Mouse (Mus musculus): ENCODE measurements around the gene Mrpl51. TPM values are rescaled to one million over a fixed set of nuclear protein-coding genes. Genes with fewer than 3 reads are reported as not detected.
A peak's percentile ranks its signal among the peaks of the same experiment; 100 is the strongest.

Gene Mrpl51
- polyA plus RNA-seq, 1 experiment from 2014 or later = 202 TPM

DNA sequence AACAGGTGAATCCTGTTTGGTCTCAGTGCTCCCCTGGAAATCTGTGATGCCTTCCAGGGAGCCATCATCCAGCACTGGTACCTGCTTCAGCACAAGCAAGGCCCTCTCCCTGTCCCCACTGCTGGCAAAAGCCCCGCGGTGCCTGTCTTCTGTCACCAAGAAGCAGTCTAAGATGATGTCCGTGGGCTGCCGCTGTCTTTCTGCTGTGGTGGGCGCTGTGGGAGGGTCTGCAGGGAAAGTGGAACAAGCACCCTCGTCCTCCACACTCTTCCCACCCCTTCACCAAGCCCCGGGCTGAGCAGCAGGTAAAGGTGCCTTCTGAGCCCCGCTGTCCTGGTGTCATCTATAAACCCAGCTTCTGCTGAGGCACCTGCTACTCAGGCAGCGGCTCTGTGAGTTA is 39.0 kb downstream of the Mrpl51 start:
- Histone ChIP-seq H3K4me3 (ENCODE audit: low read depth, low read length) (no peak overlapping the region), H3K9me3 (ENCODE audit: control insufficient read depth, low read depth, low read length) (no peaks in the 10 kb centered on the region), H3K36me3 (ENCODE audit: control insufficient read depth, insufficient read depth, low read length) (no peaks in the 10 kb centered on the region), H3K4me1 (ENCODE audit: control insufficient read depth, insufficient read depth, low read length) (0 out of 2 replicates have a peak, but pooled peaks cover 5% of the 10 kb centered on the region), H3K9ac (replicated peaks; ENCODE audit: low read depth, low read length) (no peak overlapping the region), H3K4me2 (replicated peaks; ENCODE audit: low read depth, low read length) (peak overlapping the region; percentile 97), H3K27ac (ENCODE audit: low read length) (no peak overlapping the region), H3K27me3 (ENCODE audit: control insufficient read depth, insufficient read depth, low read length) (no peaks in the 10 kb centered on the region)
- no peak for ATAC-seq (ENCODE audit: insufficient number of reproducible peaks, insufficient read depth, low FRiP score, low read depth)
- WGBS = 60% methylated on average over 9 of the region's 9 CpGs

DNA sequence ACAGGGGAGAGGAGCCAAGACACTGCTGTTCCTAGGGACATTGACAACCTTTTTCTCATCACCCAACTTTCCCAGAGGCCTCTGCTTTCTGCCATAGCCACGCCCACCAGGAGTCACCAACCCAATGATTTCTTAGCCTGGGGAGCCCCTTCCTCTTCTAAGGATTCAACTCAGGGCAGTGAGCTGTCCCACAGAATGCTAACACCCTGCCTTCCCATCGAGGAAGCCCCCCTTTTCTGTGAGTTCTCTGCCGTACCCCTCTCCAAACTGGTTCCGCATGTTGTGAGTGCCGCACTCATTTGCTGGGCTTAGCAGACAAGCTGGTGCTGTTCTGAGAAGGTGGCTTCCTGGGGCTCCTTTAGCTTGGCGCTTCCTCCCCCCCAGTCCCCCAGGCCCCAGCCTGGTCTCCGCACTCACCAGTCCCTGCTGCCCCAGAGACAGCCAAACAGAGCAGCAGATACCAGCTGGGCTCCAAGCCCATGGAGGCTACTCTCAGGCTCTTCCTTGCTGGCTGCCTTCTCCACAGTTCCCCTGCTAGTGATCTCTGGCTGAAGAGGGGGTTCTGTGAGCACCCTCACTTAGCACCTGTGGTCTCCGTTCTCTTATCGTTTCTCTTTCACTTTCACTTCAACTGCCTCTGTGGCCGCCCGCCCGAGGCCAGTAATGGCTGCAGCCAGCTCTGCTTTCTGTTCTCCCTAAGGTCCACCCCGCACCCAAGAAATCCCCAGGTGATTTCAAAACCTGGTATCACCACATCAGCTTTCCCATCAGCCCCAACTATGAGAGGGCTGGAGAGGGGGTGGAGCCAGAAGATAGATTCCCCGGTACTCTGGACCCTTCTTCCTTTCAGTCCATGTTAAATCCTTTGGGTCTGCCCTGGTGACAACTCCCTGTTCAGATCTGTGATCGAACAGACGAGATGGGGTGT is 39.8 kb downstream of the Mrpl51 start, which contains the start of gene Tapbpl:
Gene Tapbpl (minus strand): TSS at position 744 of the 928 bp plus-strand sequence.
- Histone ChIP-seq H3K4me2 (replicated peaks; ENCODE audit: low read depth, low read length) (peak within 1 kb of the TSS; percentile 97), H3K4me3 (ENCODE audit: low read depth, low read length) (peak within 1 kb of the TSS; percentile 47), H3K27ac (ENCODE audit: low read length) (peak within 1 kb of the TSS; percentile 81), H3K9ac (replicated peaks; ENCODE audit: low read depth, low read length) (peak within 1 kb of the TSS; percentile 82), H3K27me3 (ENCODE audit: control insufficient read depth, insufficient read depth, low read length) (no peaks in the 10 kb centered on the region), H3K4me1 (ENCODE audit: control insufficient read depth, insufficient read depth, low read length) (0 out of 2 replicates have a peak, but pooled peaks cover 5% of the 10 kb centered on the region), H3K9me3 (ENCODE audit: control insufficient read depth, low read depth, low read length) (no peaks in the 10 kb centered on the region), H3K36me3 (ENCODE audit: control insufficient read depth, insufficient read depth, low read length) (no peaks in the 10 kb centered on the region)
- 1% methylated on average over 16 of the region's 16 CpGs for WGBS
- ATAC-seq (ENCODE audit: insufficient number of reproducible peaks, insufficient read depth, low FRiP score, low read depth) = peak; percentile 50

- 49% methylated on average over 4 of the region's 4 CpGs for WGBS
- Histone ChIP-seq H3K4me2 (replicated peaks; ENCODE audit: low read depth, low read length) (peak overlapping the region; percentile 97), H3K36me3 (ENCODE audit: control insufficient read depth, insufficient read depth, low read length) (no peaks in the 10 kb centered on the region), H3K4me1 (ENCODE audit: control insufficient read depth, insufficient read depth, low read length) (0 out of 2 replicates have a peak, but pooled peaks cover 5% of the 10 kb centered on the region), H3K9me3 (ENCODE audit: control insufficient read depth, low read depth, low read length) (no peaks in the 10 kb centered on the region), H3K4me3 (ENCODE audit: low read depth, low read length) (peak overlapping the region; percentile 47), H3K27me3 (ENCODE audit: control insufficient read depth, insufficient read depth, low read length) (no peaks in the 10 kb centered on the region), H3K9ac (replicated peaks; ENCODE audit: low read depth, low read length) (peak overlapping the region; percentile 82; the same call in 1 of the 2 replicates), H3K27ac (ENCODE audit: low read length) (peak overlapping the region; percentile 81; the same call in 1 of the 2 replicates)
- ATAC-seq (ENCODE audit: insufficient number of reproducible peaks, insufficient read depth, low FRiP score, low read depth) = no peak; the same call in 1 of the 2 replicates
These were observed 40.4 kb downstream of the Mrpl51 start for GRCm38 (mm10) chr6:125232045-125232437.

DNA sequence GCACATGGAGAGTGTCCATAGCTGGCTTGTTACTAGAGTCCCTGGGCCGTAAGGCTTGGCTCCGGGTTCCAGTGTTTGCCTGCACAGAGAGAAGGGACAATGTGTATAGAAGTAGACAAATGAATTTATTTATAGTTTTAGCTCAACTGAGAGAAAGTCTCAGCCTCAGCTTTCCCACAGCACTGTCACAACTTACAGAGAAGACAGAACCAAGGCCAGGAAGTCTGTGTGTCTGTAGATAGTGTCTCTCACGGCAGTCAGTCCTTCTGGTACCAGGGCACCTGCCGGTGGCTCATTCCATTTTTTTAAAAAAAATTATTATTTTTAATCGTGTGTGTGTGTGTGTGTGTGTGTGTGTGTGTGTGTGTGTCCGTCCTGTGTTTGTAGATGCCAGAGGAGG is 40.9 kb downstream of the Mrpl51 start:
- ATAC-seq (ENCODE audit: insufficient number of reproducible peaks, insufficient read depth, low FRiP score, low read depth) = no peak
- H3K9me3 ChIP-seq (ENCODE audit: control insufficient read depth, low read depth, low read length) = no peaks in the 10 kb centered on the region
- H3K4me3 ChIP-seq (ENCODE audit: low read depth, low read length) = no peak overlapping the region
- WGBS = 69% methylated on average over 6 of the region's 6 CpGs
- H3K4me2 ChIP-seq (replicated peaks; ENCODE audit: low read depth, low read length) = no peak overlapping the region
- no peak overlapping the region for H3K9ac ChIP-seq (replicated peaks; ENCODE audit: low read depth, low read length)
- 0 out of 2 replicates have a peak, but pooled peaks cover 5% of the 10 kb centered on the region for H3K4me1 ChIP-seq (ENCODE audit: control insufficient read depth, insufficient read depth, low read length)
- H3K27ac ChIP-seq (ENCODE audit: low read length) = no peak overlapping the region
- H3K27me3 ChIP-seq (ENCODE audit: control insufficient read depth, insufficient read depth, low read length) = no peaks in the 10 kb centered on the region
- no peaks in the 10 kb centered on the region for H3K36me3 ChIP-seq (ENCODE audit: control insufficient read depth, insufficient read depth, low read length)

- Histone ChIP-seq H3K27me3 (ENCODE audit: control insufficient read depth, insufficient read depth, low read length) (no peaks in the 10 kb centered on the region), H3K4me3 (ENCODE audit: low read depth, low read length) (no peak overlapping the region), H3K4me2 (replicated peaks; ENCODE audit: low read depth, low read length) (no peak overlapping the region), H3K9ac (replicated peaks; ENCODE audit: low read depth, low read length) (no peak overlapping the region; the same call in 1 of the 2 replicates), H3K36me3 (ENCODE audit: control insufficient read depth, insufficient read depth, low read length) (no peaks in the 10 kb centered on the region), H3K9me3 (ENCODE audit: control insufficient read depth, low read depth, low read length) (no peaks in the 10 kb centered on the region), H3K4me1 (ENCODE audit: control insufficient read depth, insufficient read depth, low read length) (0 out of 2 replicates have a peak, but pooled peaks cover 5% of the 10 kb centered on the region), H3K27ac (ENCODE audit: low read length) (no peak overlapping the region)
- 52% methylated on average over 7 of the region's 7 CpGs for WGBS
- ATAC-seq (ENCODE audit: insufficient number of reproducible peaks, insufficient read depth, low FRiP score, low read depth) = no peak
These were observed 42.4 kb downstream of the Mrpl51 start for GRCm38 (mm10) chr6:125233816-125234519.

DNA sequence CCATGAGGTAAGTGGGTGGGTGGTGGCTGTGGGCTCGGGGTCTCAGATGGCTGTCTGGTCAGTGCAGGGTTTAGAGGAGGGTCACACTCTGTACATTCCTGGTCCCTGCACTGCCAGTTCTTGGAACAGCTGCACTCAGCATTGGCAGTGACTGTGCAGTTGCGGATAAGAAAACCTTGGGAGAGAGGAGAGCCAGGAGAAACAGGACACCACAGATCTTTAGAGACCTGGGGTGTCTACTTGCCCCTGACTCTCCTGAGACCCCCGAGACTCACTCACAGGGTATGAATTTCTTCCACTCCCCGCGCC is 42.9 kb downstream of the Mrpl51 start:
- Histone ChIP-seq H3K4me3 (ENCODE audit: low read depth, low read length) (no peak overlapping the region), H3K9me3 (ENCODE audit: control insufficient read depth, low read depth, low read length) (no peaks in the 10 kb centered on the region), H3K9ac (replicated peaks; ENCODE audit: low read depth, low read length) (no peak overlapping the region; the same call in 1 of the 2 replicates), H3K4me1 (ENCODE audit: control insufficient read depth, insufficient read depth, low read length) (0 out of 2 replicates have a peak, but pooled peaks cover 5% of the 10 kb centered on the region), H3K27ac (ENCODE audit: low read length) (no peak overlapping the region), H3K4me2 (replicated peaks; ENCODE audit: low read depth, low read length) (no peak overlapping the region), H3K36me3 (ENCODE audit: control insufficient read depth, insufficient read depth, low read length) (no peaks in the 10 kb centered on the region), H3K27me3 (ENCODE audit: control insufficient read depth, insufficient read depth, low read length) (no peaks in the 10 kb centered on the region)
- WGBS = 49% methylated on average over 5 of the region's 5 CpGs
- ATAC-seq (ENCODE audit: insufficient number of reproducible peaks, insufficient read depth, low FRiP score, low read depth) = no peak

- H3K4me3 ChIP-seq (ENCODE audit: low read depth, low read length) = no peak overlapping the region
- H3K9ac ChIP-seq (replicated peaks; ENCODE audit: low read depth, low read length) = no peak overlapping the region
- no peaks in the 10 kb centered on the region for H3K27me3 ChIP-seq (ENCODE audit: control insufficient read depth, insufficient read depth, low read length)
- H3K36me3 ChIP-seq (ENCODE audit: control insufficient read depth, insufficient read depth, low read length) = no peaks in the 10 kb centered on the region
- no peaks in the 10 kb centered on the region for H3K9me3 ChIP-seq (ENCODE audit: control insufficient read depth, low read depth, low read length)
- 63% methylated on average over 6 of the region's 6 CpGs for WGBS
- H3K27ac ChIP-seq (ENCODE audit: low read length) = no peak overlapping the region
- 0 out of 2 replicates have a peak, but pooled peaks cover 5% of the 10 kb centered on the region for H3K4me1 ChIP-seq (ENCODE audit: control insufficient read depth, insufficient read depth, low read length)
- ATAC-seq (ENCODE audit: insufficient number of reproducible peaks, insufficient read depth, low FRiP score, low read depth) = no peak
- H3K4me2 ChIP-seq (replicated peaks; ENCODE audit: low read depth, low read length) = no peak overlapping the region
These were observed 44.7 kb downstream of the Mrpl51 start for GRCm38 (mm10) chr6:125236341-125236740.

DNA sequence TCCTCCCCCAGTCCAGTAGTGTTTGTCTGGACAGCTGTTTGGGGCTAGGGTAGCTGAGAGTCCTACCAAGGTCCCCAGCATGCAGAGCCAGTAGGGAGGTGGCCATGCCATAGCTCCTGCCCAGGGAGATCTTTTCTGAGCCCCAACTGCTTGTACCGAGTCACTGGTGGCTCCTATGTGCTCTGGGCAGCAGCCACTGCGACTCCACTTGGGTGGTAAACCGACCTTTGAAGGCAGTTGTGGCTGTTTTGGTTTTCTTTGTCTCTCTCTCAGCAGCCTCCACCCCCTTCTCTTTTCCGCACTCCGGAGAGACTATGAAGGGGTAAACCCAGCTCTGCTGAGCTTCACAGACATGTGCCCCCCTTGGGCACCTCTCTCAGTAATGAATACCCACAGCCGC is 45.2 kb downstream of the Mrpl51 start, which contains the start of gene Cd27:
Gene Cd27 (minus strand): TSS at position 229 of the 400 bp plus-strand sequence.
- H3K9ac ChIP-seq (replicated peaks; ENCODE audit: low read depth, low read length) = no peak within 1 kb of the TSS

More for the DNA sequence above, 45.2 kb downstream of the Mrpl51 start, which contains the start of gene Cd27:
- no peak for ATAC-seq (ENCODE audit: insufficient number of reproducible peaks, insufficient read depth, low FRiP score, low read depth)
- Histone ChIP-seq H3K27ac (ENCODE audit: low read length) (no peak within 1 kb of the TSS), H3K4me1 (ENCODE audit: control insufficient read depth, insufficient read depth, low read length) (0 out of 2 replicates have a peak, but pooled peaks cover 4% of the 10 kb centered on the region), H3K27me3 (ENCODE audit: control insufficient read depth, insufficient read depth, low read length) (no peaks in the 10 kb centered on the region), H3K36me3 (ENCODE audit: control insufficient read depth, insufficient read depth, low read length) (no peaks in the 10 kb centered on the region), H3K4me3 (ENCODE audit: low read depth, low read length) (no peak within 1 kb of the TSS), H3K4me2 (replicated peaks; ENCODE audit: low read depth, low read length) (no peak within 1 kb of the TSS), H3K9me3 (ENCODE audit: control insufficient read depth, low read depth, low read length) (no peaks in the 10 kb centered on the region)
- 47% methylated on average over 6 of the region's 6 CpGs for WGBS
